Mouse (Mus musculus) ES-E14 (cell line): ENCODE measurements around the gene Zdhhc14. TPM values are rescaled to one million over a fixed set of nuclear protein-coding genes. Genes with fewer than 3 reads are reported as not detected.

ENCODE experiments used
- DNase-seq: peaks from one replicate; pipeline ENCODE4 v3.0.0-alpha.2; 2013; ENCODE audit warnings: low read depth, low spot score
- H3K27ac ChIP-seq: 2 replicates; pipeline ENCODE4 v1.5.1; 2012; ENCODE audit warnings: low read depth, mild to moderate bottlenecking, low read length, moderate library complexity, mixed read lengths; ENCODE audit not compliant: poor library complexity, insufficient read depth, severe bottlenecking
- H3K36me3 ChIP-seq: 2 replicates; pipeline ENCODE4 v1.6.1; 2012; ENCODE audit warnings: mild to moderate bottlenecking, low read length, moderate library complexity, mixed read lengths; ENCODE audit not compliant: control insufficient read depth, poor library complexity, insufficient read depth, severe bottlenecking
- H3K4me1 ChIP-seq, 2 experiments: fragments of 150-350 bp in 1 of 2; sonication (generic) in 1 of 2; 2 replicates each; pipeline ENCODE4 v1.6.1; 2012; ENCODE audit warnings: low read length in 2 of 2, mild to moderate bottlenecking in 1 of 2, mixed read lengths in 1 of 2; ENCODE audit not compliant: control insufficient read depth in 2 of 2, insufficient read depth in 2 of 2, poor library complexity in 1 of 2
- H3K4me3 ChIP-seq, 2 experiments: fragments of 150-350 bp in 1 of 2; sonication (generic) in 1 of 2; 2 replicates each; pipeline ENCODE4 v1.5.1; 2012; ENCODE audit warnings: low read length in 2 of 2, low read depth in 1 of 2, mild to moderate bottlenecking in 1 of 2, mixed read lengths in 1 of 2; ENCODE audit not compliant: insufficient read depth in 1 of 2, poor library complexity in 1 of 2, severe bottlenecking in 1 of 2
- H3K9ac ChIP-seq: 2 replicates; pipeline ENCODE4 v1.6.1; 2012; ENCODE audit warnings: low read depth, mild to moderate bottlenecking, low read length, mixed read lengths; ENCODE audit not compliant: poor library complexity, insufficient read depth, severe bottlenecking
- H3K9me3 ChIP-seq: fragments of 150-350 bp; sonication (generic); 2 replicates; pipeline ENCODE4 v1.6.1; 2012; ENCODE audit warnings: low read depth, mild to moderate bottlenecking, low read length; ENCODE audit not compliant: control insufficient read depth, insufficient read depth
- CHD2 ChIP-seq: IDR thresholded peaks from 2 replicates; pipeline ENCODE4 v1.6.1; 2014; ENCODE audit warnings: mild to moderate bottlenecking, low read depth, low read length, inconsistent platforms
- HCFC1 ChIP-seq: IDR thresholded peaks from 2 replicates; pipeline ENCODE4 v1.6.1; 2012; ENCODE audit warnings: low read length, inconsistent platforms, borderline replicate concordance; ENCODE audit not compliant: insufficient read depth
- MAFK ChIP-seq: IDR thresholded peaks from 2 replicates; pipeline ENCODE4 v1.6.1; 2014; ENCODE audit warnings: mild to moderate bottlenecking, low read depth, low read length, inconsistent platforms; ENCODE audit not compliant: insufficient read depth
- ZC3H11A ChIP-seq: IDR thresholded peaks from 2 replicates; pipeline ENCODE4 v1.6.1; 2012; ENCODE audit warnings: low read depth, mild to moderate bottlenecking, inconsistent platforms, low read length, borderline replicate concordance
- ZNF384 ChIP-seq: IDR thresholded peaks from 2 replicates; pipeline ENCODE4 v1.6.1; 2012; ENCODE audit warnings: low read depth, low read length, inconsistent platforms
- in situ Hi-C, 2 experiments: fragments of 600-800 bp; cut with MboI; formaldehyde crosslinking; loops; one replicate each; pipeline ENCODE4 v1.15.1; 2025; ENCODE audit warnings: low sequenced_read_pairs in 2 of 2, inconsistent platforms in 1 of 2; ENCODE audit not compliant: unreplicated experiment in 2 of 2
- total RNA-seq: library from RNA; depleted of rRNA; stranded (reverse); fragments of 300-350 nt; gene quantifications from 2 replicates; pipeline ENCODE4 v1.2.3, GENCODE M21; 2012

Gene Zdhhc14
- total RNA-seq, 1 experiment = 0.76 TPM

DNA sequence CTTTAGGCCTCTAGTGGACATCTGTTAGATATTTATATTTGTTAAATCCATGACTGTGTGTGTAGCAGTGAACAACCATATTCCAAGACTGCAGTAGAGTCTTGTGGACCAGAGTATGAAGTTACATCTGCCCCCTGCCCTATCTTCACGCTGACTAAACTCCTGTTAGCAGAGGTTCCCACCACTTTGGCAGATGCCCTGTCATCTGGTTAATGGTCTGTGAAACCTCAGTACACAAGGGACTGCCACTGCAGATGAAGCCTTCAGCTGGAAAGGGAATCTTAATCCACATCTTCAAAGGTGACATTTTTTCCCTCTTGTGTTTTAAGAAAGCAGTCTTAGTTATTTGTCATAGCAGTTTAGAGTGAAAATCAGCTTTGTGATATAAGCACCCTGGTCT, 187.0 kb downstream of the Zdhhc14 start:
- H3K36me3 ChIP-seq = no peaks in the 10 kb centered on the region
- TF ChIP-seq MAFK (no peak), HCFC1 (no peak), ZNF384 (no peak), ZC3H11A (no peak), CHD2 (no peak)
- no peak overlapping the region for H3K9ac ChIP-seq
- in situ Hi-C loops = no loop called here
- no peak overlapping the region for H3K27ac ChIP-seq
- DNase-seq = no peak
- H3K9me3 ChIP-seq = no peaks in the 10 kb centered on the region
- no peaks in the 10 kb centered on the region for H3K4me1 ChIP-seq
- no peak overlapping the region for H3K4me3 ChIP-seq

DNA sequence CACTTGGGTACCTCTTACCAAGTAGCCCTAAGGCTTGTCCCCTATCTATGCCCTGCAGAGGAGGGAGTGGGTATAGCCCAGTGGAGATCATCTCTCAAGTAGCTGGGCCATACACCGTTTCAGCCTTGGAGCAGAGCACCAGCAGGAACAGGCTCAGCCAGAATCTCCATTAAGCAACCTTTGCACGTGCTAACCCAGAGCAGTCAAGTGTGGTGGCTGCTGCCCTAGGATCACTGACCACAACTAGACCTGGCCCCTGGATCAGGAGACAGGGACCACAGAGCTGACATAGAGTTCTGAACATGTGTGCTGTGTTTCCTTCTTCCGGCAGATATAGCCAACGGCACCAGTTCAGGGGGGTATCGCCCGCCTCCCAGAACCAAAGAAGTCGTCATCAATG, 193.0 kb downstream of the Zdhhc14 start:
- no peak for DNase-seq
- TF ChIP-seq ZC3H11A (no peak), CHD2 (no peak), HCFC1 (no peak), MAFK (no peak), ZNF384 (no peak)
- Histone ChIP-seq H3K4me3 (no peak overlapping the region), H3K9me3 (no peaks in the 10 kb centered on the region), H3K9ac (no peak overlapping the region), H3K36me3 (no peaks in the 10 kb centered on the region), H3K27ac (no peak overlapping the region), H3K4me1 (no peaks in the 10 kb centered on the region)
- in situ Hi-C loops = no loop called here

DNA sequence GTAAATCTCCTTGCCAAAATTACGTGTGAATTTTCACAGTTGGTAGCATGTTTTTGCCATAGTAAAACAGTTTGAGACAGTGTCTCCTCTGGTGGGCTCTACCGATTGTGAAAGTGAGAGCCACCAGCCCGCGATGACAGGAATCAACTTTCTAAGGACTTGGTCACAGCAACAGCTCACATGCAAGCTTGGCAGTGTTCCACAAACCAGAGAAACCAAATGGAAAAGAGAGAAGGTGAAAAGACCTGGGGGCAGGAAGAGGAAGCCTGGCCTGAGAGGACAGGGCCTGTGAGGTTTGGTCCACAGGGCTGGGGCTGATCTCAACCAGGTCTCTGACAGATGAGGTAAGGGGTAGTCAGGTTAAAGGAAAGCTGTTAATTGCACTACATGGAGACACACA, 195.5 kb downstream of the Zdhhc14 start:
- DNase-seq = no peak
- Histone ChIP-seq H3K27ac (no peak overlapping the region), H3K36me3 (no peaks in the 10 kb centered on the region), H3K9me3 (no peaks in the 10 kb centered on the region), H3K4me3 (no peak overlapping the region), H3K9ac (no peak overlapping the region), H3K4me1 (no peaks in the 10 kb centered on the region)
- in situ Hi-C loops = no loop called here
- TF ChIP-seq MAFK (no peak), HCFC1 (no peak), CHD2 (no peak), ZC3H11A (no peak), ZNF384 (no peak)

DNA sequence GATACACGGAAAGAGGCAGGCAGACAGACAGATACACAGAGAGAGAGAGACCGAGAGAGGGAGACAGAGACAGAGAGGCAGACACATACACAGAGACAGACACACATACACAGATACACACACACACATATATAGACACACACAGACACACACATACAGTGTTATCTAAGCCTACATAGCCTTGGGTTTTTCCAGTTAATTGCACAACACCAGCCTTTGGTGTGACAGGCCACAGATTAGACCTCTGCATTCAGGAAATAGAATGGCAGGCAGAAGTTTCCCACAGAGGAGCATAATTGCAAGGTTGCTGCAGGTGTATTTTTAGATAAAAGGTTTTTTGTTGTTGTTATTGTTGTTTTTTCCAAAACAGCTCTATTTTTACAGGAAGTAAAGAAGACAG, 195.9 kb downstream of the Zdhhc14 start:
- Histone ChIP-seq H3K9me3 (no peaks in the 10 kb centered on the region), H3K4me1 (no peaks in the 10 kb centered on the region), H3K27ac (no peak overlapping the region), H3K36me3 (no peaks in the 10 kb centered on the region), H3K4me3 (no peak overlapping the region), H3K9ac (no peak overlapping the region)
- in situ Hi-C loops = no loop called here
- no peak for TF ChIP-seq HCFC1
- DNase-seq = no peak

DNA sequence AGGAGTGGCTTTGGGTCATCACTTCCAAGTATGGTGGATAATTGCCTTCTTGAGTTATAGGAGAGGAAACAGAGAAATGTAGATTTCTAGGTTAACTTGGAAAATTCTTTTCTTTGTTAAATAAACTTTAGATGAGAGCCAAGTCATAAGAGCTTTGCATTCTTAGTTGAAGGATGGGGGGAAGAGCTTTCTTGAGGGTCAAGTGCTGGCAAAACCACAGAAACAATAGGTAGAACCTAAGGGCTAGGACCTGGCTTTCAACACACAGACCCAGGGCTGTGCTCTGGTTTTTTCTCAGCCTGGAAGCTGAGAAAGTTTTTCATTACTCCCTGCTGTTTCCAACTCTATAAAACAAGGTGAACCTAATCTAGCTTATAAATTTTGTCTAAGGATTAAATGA, 196.3 kb downstream of the Zdhhc14 start:
- Histone ChIP-seq H3K4me1 (no peaks in the 10 kb centered on the region), H3K9ac (no peak overlapping the region), H3K9me3 (no peaks in the 10 kb centered on the region), H3K4me3 (no peak overlapping the region), H3K36me3 (no peaks in the 10 kb centered on the region), H3K27ac (no peak overlapping the region)
- in situ Hi-C loops = no loop called here
- no peak for TF ChIP-seq ZNF384
- no peak for TF ChIP-seq ZC3H11A
- TF ChIP-seq CHD2 = no peak
- no peak for TF ChIP-seq HCFC1
- TF ChIP-seq MAFK = no peak
- no peak for DNase-seq
